Mouse (Mus musculus): ENCODE measurements around the gene Nudt3. TPM values are rescaled to one million over a fixed set of nuclear protein-coding genes. Genes with fewer than 3 reads are reported as not detected.
A peak's percentile ranks its signal among the peaks of the same experiment; 100 is the strongest.

Nudt3 gene
- polyA plus RNA-seq, 1 experiment from 2014 or later: 71.2 TPM

DNA sequence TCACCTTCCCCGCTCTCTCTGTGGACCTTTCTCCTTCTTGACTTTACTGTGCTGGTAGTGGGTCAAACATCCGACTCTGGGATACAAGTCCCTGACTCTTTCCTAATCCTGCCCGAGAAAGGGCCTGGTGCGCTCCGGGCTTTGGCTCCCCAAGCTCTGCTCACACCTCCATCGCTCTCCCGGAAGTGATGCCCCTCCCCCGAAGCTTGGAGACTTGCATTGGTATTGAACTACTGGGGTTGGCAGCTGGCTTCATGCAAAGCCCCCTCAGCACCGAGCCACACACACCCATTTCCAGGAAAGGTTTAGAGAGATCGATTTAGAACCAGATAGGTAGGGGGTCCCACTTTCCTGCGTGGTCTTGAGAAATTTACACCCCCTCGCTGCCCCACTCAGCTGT, 77.3 kb downstream of the Nudt3 start:
- Histone ChIP-seq H3K27me3 (replicated peaks) (no peaks in the 10 kb centered on the region), H3K4me3 (replicated peaks) (no peak overlapping the region), H3K4me1 (replicated peaks) (peaks cover 8% of the 10 kb centered on the region; the same call in 1 of the 2 replicates), H3K9ac (no peak overlapping the region; the same call in 1 of the 2 replicates), H3K4me2 (replicated peaks) (no peak overlapping the region), H3K9me3 (no peaks in the 10 kb centered on the region), H3K27ac (no peak overlapping the region), H3K36me3 (no peaks in the 10 kb centered on the region)
- 50% methylated on average over 12 of the region's 12 CpGs for WGBS
- no peak for ATAC-seq

GRCm38 (mm10) chr17:27544551-27544950, 78.7 kb downstream of the Nudt3 start:
- ATAC-seq: no peak
- 87% methylated on average over 11 of the region's 11 CpGs for WGBS
- Histone ChIP-seq H3K9ac (no peak overlapping the region), H3K27me3 (replicated peaks) (no peaks in the 10 kb centered on the region), H3K27ac (no peak overlapping the region), H3K4me2 (replicated peaks) (no peak overlapping the region), H3K9me3 (no peaks in the 10 kb centered on the region), H3K36me3 (no peaks in the 10 kb centered on the region), H3K4me3 (replicated peaks) (no peak overlapping the region), H3K4me1 (replicated peaks) (peaks cover 8% of the 10 kb centered on the region; the same call in 1 of the 2 replicates)

DNA sequence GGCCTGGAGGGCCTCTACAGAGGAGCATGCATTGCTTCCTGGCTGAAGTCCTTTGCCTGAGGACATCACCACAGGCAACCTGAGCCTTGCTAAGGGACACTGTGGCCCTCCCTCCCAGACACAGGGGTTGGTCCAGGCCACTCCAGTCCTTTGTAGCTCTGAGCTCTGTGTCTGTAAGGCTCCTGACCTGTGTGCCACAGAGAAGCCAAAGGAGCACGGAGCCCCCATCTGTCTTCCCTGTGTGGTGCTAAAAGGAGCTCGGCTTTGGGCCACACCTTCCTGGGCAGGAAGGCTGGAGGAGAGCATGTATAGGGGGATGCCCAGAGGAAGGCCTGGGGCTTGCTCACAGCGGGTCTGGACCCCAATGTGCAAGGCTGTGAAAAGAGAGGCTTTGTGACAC, 81.3 kb downstream of the Nudt3 start:
- 82% methylated on average over 3 of the region's 3 CpGs for WGBS

GRCm38 (mm10) chr17:27541261-27541660, 82.0 kb downstream of the Nudt3 start:
- no peak overlapping the region for H3K9ac ChIP-seq
- H3K4me3 ChIP-seq (replicated peaks): no peak overlapping the region
- H3K9me3 ChIP-seq: no peaks in the 10 kb centered on the region
- 61% methylated on average over 2 of the region's 2 CpGs for WGBS
- 0 out of 2 replicates have a peak, but pooled peaks cover 3% of the 10 kb centered on the region for H3K4me1 ChIP-seq (replicated peaks)
- H3K4me2 ChIP-seq (replicated peaks): no peak overlapping the region
- no peak for ATAC-seq
- H3K36me3 ChIP-seq: no peaks in the 10 kb centered on the region
- H3K27ac ChIP-seq: no peak overlapping the region
- no peaks in the 10 kb centered on the region for H3K27me3 ChIP-seq (replicated peaks)

More for the DNA sequence above, 81.3 kb downstream of the Nudt3 start:
- no peak overlapping the region for H3K9ac ChIP-seq
- H3K27me3 ChIP-seq (replicated peaks): no peaks in the 10 kb centered on the region
- H3K4me1 ChIP-seq (replicated peaks): 0 out of 2 replicates have a peak, but pooled peaks cover 3% of the 10 kb centered on the region
- H3K4me3 ChIP-seq (replicated peaks): no peak overlapping the region
- no peak overlapping the region for H3K4me2 ChIP-seq (replicated peaks)
- H3K27ac ChIP-seq: no peak overlapping the region
- no peak for ATAC-seq
- H3K36me3 ChIP-seq: no peaks in the 10 kb centered on the region
- H3K9me3 ChIP-seq: no peaks in the 10 kb centered on the region

DNA sequence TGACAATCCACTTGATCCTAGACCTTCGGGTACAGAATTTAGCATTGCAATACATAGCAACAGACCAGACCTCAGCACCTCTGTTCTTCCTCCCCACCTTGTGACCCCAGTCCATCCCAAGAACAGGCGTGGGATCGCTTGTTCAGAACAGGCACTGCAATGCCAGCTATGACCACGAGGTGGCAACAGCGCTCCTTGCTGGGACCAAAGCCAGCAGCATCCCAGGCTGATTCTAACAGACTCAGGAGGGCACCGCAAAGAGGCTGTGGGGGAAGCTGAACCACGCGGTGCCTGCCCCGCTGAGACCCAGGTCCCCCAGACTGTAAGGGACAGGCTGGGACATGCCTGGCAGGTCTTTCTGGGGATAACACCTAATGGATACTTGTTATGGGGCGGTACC, 88.6 kb downstream of the Nudt3 start:
- H3K9me3 ChIP-seq: no peaks in the 10 kb centered on the region
- H3K36me3 ChIP-seq: no peaks in the 10 kb centered on the region
- H3K4me1 ChIP-seq (replicated peaks): no peaks in the 10 kb centered on the region; the same call in 1 of the 2 replicates
- no peaks in the 10 kb centered on the region for H3K27me3 ChIP-seq (replicated peaks)
- 4% methylated on average over 10 of the region's 10 CpGs for WGBS
- ATAC-seq: peak; percentile 53; the same call in 1 of the 2 replicates
- no peak overlapping the region for H3K4me2 ChIP-seq (replicated peaks)
- H3K9ac ChIP-seq: no peak overlapping the region
- no peak overlapping the region for H3K27ac ChIP-seq
- no peak overlapping the region for H3K4me3 ChIP-seq (replicated peaks)

GRCm38 (mm10) chr17:27533354-27533753, 89.9 kb downstream of the Nudt3 start:
- Histone ChIP-seq H3K36me3 (no peaks in the 10 kb centered on the region), H3K9me3 (no peaks in the 10 kb centered on the region), H3K4me1 (replicated peaks) (no peaks in the 10 kb centered on the region; the same call in 1 of the 2 replicates), H3K9ac (no peak overlapping the region), H3K27ac (no peak overlapping the region), H3K27me3 (replicated peaks) (no peaks in the 10 kb centered on the region), H3K4me2 (replicated peaks) (no peak overlapping the region), H3K4me3 (replicated peaks) (no peak overlapping the region)
- 90% methylated on average over 3 of the region's 3 CpGs for WGBS
- no peak for ATAC-seq

DNA sequence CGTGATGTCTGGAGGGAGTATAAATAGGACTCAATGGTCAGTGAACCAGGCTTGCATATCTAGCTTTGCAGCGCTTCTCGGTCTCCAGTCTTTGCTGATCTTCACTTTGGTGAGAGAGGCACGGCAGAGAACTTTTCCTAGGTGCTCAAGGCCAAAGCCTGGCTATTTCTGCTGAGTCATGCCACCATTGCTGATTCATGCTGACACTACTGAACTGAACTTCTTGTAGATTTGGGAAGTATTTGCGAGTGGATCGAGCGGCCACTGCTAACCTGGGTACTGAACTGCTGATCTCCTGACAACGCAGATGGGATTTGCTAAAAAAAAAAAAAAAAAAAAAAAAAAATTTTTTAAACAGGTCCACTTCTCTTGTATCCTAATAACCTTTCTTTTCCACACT, 91.2 kb downstream of the Nudt3 start:
- Histone ChIP-seq H3K4me3 (replicated peaks) (no peak overlapping the region), H3K9me3 (no peaks in the 10 kb centered on the region), H3K9ac (no peak overlapping the region), H3K27me3 (replicated peaks) (no peaks in the 10 kb centered on the region), H3K27ac (no peak overlapping the region), H3K4me1 (replicated peaks) (no peaks in the 10 kb centered on the region; the same call in 1 of the 2 replicates), H3K4me2 (replicated peaks) (no peak overlapping the region), H3K36me3 (no peaks in the 10 kb centered on the region)
- ATAC-seq: no peak
- 83% methylated on average over 8 of the region's 8 CpGs for WGBS

Other genes starting within 250 kb of the Nudt3 start
- gene Grm4, start 102.1 kb downstream of the Nudt3 start, polyA plus RNA-seq (2015; fragmentation: Nextera tagmentation; extraction: Ambion mirVana): 0.28 and 0.29 TPM in 2 replicates
- gene Hmga1, start 67.0 kb downstream of the Nudt3 start, polyA plus RNA-seq (2015; fragmentation: Nextera tagmentation; extraction: Ambion mirVana): 298 and 307 TPM in 2 replicates
- gene AI413582, start 57.7 kb downstream of the Nudt3 start, polyA plus RNA-seq (2015; fragmentation: Nextera tagmentation; extraction: Ambion mirVana): 29.7 and 38.2 TPM in 2 replicates
- gene RPS10-NUDT3, start 11.7 kb upstream of the Nudt3 start, polyA plus RNA-seq (2015; fragmentation: Nextera tagmentation; extraction: Ambion mirVana): not detected in 2 replicates
- gene Rps10, start 13.2 kb upstream of the Nudt3 start, polyA plus RNA-seq (2015; fragmentation: Nextera tagmentation; extraction: Ambion mirVana): 973 and 1,022 TPM in 2 replicates
- gene Pacsin1, start 32.0 kb upstream of the Nudt3 start, polyA plus RNA-seq (2015; fragmentation: Nextera tagmentation; extraction: Ambion mirVana): 2.6 and 2.7 TPM in 2 replicates
- gene Spdef, start 105.5 kb upstream of the Nudt3 start, polyA plus RNA-seq (2015; fragmentation: Nextera tagmentation; extraction: Ambion mirVana): 14.1 and 17.1 TPM in 2 replicates
- 19.0 and 22.1 TPM in 2 replicates for gene D17Wsu92e, start 197.2 kb upstream of the Nudt3 start, polyA plus RNA-seq (2015; fragmentation: Nextera tagmentation; extraction: Ambion mirVana)
- 250 and 266 TPM in 2 replicates for gene Snrpc, start 214.7 kb upstream of the Nudt3 start, polyA plus RNA-seq (2015; fragmentation: Nextera tagmentation; extraction: Ambion mirVana)
- 3.9 and 4.1 TPM in 2 replicates for gene Uhrf1bp1, start 232.9 kb upstream of the Nudt3 start, polyA plus RNA-seq (2015; fragmentation: Nextera tagmentation; extraction: Ambion mirVana)